Mouse (Mus musculus) frontal cortex, adult 2 months (tissue): Measurements from ENCODE around the gene Lpar5. TPM values are rescaled to one million over a fixed set of nuclear protein-coding genes. Genes with fewer than 3 reads are reported as not detected.
A peak's percentile ranks its signal among the peaks of the same experiment; 100 is the strongest.
"Not testable (repeated sequence)": the region's sequence is repeated elsewhere in the genome, so short reads cannot be mapped to it uniquely, and the experiment has no call there.

Experiments used
- DNase-seq, 2 experiments: peaks; one replicate each; pipeline ENCODE4 v3.0.0; 2022; ENCODE audit warnings: low spot score in 1 of 2; ENCODE audit errors: extremely low spot score in 1 of 2
- polyA plus RNA-seq: library from polyadenylated mRNA; depleted of rRNA; stranded (reverse); fragments of >200 nt; gene quantifications from 2 replicates; pipeline ENCODE4 v1.2.3, GENCODE M21; 2012; rRNA removed

Lpar5 gene
- polyA plus RNA-seq = 0.94 and 1.4 TPM in 2 replicates

DNA sequence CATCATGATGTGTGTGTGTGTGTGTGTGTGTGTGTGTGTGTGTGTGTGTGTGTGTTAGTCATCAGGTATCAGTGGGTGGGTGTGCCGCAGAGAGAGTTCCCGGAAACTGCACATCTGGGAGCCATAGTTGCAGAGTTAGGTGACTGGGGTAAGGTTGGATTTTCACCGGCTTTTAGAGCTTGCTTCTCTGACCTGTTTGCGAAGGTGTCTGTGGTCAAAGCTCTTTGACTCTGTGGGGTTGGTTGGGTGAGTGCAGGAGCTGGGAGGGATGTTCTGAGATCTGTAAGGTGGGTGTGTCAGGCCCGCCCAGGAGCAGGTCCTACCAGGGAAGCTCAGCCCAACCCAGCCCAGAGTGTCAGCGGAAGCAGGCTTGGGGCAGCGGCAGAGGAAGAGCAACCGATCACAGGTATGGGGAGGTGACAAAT, at the start of gene Lpar5:
Gene Lpar5, plus strand, starts transcription at position 350 of the 425 bp plus-strand sequence.
- no peak for DNase-seq

DNA sequence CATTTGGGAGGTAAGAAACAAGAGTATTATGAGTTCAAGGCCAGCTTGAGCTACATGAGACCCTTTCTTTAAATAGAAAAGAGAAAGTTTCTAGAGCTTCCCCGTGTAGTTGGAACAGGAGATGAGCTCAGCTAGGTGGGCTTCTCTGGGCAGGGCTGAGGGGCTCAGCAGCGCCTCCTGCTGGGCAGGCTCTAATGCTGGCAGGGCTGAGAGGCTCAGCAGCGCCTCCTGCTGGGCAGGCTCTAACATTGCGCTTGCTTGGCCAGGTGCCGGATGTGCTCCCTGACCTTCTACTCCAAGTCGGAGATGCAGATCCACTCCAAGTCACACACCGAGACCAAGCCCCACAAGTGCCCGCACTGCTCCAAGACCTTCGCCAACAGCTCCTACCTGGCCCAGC, 37.2 kb upstream of the Lpar5 start:
- DNase-seq = peak in 1 of 2 experiments; percentile 30

DNA sequence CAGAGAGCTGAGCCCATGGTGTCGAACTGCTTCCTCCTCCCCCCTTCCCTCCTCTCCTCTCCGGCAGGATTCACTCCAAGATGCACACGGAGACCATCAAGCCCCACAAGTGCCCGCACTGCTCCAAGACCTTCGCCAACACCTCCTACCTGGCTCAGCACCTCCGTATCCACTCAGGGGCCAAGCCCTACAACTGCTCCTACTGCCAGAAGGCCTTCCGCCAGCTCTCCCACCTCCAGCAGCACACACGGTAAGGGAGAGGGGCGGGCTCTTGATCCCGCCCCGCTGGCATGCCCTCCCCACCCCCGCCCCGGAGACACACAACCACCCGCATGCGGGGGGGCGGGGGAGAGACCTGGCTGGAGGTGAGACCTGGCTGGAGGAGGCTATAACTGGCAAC, 36.1 kb upstream of the Lpar5 start:
- no peak for DNase-seq

DNA sequence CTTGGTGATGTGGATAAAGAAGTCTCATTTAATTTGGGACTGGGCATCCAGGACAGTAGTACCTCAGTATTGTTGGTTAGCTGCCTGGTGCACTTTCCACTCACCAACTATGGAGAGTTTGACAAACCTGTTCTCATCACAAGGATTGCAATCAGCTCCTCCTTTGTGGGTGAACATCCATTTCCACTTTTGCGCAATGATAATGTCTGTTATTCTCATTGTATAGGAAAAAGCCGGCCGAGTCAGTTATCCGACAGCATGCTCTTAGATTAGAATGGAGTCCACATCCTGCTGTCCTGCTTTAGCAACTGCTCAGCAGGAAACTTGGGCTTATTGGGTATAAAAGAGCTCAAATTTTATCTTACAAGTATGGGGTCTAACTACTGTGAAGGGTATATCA, 29.1 kb upstream of the Lpar5 start:
- no peak for DNase-seq

DNA sequence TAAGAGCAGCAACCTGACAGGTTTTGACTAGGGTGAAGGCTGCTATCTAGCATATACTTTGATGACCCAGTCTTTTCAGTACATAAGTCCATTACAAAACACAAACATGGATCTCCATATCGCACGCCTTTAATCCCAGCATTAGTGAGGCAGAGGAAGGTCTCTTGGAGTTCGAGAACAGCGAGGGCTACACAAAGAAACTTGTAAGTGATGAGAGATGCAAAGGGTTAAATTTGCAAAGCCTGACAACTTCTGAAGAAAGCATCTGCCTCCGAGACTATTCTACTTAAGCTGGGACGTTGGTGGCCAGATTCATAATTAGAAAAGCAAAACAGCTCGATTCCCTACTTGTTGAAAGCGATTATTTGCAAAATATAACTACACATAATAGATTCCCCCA, 28.6 kb upstream of the Lpar5 start:
- no peak for DNase-seq

DNA sequence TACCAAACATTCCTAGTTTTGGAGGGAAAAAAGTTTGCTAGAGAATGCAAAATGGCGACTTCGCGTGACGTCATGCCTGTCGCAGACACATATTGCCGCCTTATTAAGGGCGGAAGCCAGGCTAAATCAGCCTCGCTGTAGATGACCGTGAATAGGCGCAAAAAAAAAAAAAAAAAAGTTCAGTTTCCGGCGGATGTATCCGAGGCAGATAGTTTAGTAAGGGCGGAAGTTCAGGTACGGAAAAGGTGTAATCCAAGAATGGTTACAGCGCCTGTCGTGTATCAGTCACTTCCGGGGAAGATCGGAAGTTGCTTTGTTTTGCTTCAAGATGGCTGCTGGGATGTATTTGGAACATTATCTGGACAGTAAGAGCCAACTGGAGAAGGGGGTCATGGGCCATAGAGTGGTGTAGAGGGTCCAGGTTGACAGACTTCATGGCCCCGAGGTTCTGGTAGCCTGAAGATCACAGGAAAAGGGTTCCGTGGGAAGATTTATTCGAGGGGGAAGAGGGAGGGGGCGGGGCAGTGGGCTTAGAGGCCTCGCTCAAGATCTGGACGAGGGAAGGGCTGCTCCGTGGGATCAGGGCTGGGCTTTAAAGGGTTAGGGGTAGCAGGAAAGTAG, 28.1 kb upstream of the Lpar5 start, which contains the start of gene Ing4:
Gene Ing4, plus strand, starts transcription at position 228 of the 621 bp plus-strand sequence.
- peak; percentile 90 to 93 for DNase-seq

DNA sequence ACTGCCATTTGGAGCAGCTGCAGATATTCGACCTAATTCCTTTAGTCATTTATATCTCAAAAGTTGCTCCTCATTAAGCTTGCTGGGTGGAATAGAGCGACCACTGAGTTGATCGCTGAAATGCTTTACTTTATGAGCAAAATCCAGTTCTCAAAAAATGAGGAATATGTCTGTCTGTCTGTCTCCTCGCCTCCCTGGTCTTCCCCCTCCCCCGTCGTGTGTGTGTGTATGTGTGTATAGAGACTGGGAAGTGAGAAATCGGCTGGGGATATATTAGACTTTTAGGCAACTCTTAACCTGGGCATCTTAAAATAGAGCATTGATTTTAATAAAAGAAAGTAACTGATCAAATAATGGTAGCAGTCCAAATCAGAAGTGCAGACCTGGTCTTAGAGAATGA, 27.5 kb upstream of the Lpar5 start:
- no peak for DNase-seq

DNA sequence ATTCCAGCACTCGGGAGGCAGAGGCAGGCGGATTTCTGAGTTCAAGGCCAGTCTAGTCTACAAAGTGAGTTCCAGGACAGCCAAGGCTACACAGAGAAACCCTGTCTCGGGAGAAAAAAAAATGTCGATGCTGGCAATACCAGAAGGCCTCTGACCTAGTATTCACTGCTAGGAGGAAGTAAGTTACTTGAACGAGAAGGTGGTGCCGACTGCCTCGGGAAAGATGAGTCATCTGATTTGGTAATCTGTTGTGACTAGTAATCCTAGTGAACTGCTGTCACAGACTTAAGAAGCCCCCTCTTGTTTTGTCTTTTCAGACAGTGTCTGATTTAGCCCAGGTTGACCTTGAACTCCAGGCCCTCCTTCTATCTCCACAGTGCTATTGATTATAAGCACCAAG, 26.7 kb upstream of the Lpar5 start:
- no peak for DNase-seq

DNA sequence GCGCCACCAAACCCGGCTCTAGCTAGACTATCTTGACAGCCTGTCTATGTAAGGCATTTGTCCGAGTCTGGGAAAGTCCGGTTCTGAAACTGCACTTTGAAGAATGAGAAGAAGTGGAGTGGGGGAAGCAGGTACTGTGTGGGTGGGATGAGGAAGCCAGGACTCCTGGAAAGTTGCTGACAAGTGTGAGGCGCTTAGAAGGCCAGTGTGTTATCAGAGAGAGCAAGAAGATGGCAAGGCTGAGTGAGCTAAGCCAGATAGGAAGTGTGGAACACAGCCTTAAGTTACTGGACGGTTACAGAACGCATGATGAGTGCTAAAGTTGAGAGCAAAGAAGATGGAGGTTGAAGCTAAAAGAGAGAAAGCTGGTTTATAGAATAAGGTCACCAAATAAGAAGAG, 25.6 kb upstream of the Lpar5 start:
- no peak for DNase-seq

DNA sequence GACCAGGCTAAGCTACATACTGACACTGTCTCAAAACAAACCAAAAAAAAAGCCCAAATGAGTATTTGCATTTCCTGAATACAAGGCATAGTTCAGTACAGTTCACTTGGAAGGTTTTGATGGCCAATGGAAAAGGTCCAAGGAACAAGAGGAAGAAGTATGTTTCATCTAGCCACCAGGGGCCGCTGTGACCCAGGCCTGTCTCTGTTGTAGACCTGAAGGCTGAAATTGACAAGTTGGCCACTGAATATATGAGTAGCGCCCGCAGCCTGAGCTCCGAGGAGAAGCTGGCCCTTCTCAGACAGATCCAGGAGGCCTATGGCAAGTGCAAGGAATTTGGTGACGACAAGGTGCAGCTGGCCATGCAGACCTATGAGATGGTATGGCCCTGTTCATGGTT, 21.0 kb upstream of the Lpar5 start:
- DNase-seq = peak in 1 of 2 experiments; percentile 85

DNA sequence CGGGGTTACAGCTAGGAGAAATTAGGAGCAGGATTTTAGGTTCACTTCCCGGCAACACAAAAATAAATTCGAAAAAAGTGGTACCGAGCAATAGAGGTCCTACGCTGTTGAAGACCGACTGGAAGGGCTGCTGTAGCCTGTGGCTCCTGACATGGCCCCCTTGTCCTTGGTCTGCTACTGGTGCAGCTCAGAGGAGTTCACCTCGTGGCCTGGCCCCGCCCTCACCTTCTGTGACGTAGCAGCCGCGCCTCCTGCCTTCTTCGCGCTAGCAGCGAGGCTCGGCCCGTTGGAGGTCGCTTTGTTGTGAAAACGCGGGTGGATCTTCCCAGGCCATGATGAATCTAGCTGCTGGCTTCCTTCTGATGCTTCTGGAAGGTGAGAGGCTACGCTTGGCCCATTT, 18.0 kb upstream of the Lpar5 start, which contains the start of gene Acrbp:
Gene Acrbp, plus strand, starts transcription at position 12 of the 400 bp plus-strand sequence.
- DNase-seq = no peak

DNA sequence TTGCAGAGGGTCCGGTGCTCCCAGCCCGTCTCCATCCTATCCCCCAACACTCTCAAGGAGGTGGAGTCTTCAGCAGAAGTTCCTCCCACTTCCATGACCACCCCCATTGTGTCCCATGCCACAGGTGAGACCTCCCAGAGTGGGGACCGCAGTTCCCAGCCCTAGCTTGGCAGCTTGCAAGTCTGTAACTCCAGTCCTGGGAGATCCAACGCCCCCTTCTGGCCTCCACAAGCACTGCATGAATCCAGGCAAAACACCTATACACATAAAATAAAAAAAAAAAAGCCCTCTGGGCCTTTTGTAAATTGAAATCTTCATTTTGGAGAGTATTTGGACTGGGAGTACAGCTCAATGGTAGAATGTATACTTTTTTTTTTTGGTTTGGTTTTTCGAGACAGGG, 16.5 kb upstream of the Lpar5 start:
- no peak for DNase-seq

DNA sequence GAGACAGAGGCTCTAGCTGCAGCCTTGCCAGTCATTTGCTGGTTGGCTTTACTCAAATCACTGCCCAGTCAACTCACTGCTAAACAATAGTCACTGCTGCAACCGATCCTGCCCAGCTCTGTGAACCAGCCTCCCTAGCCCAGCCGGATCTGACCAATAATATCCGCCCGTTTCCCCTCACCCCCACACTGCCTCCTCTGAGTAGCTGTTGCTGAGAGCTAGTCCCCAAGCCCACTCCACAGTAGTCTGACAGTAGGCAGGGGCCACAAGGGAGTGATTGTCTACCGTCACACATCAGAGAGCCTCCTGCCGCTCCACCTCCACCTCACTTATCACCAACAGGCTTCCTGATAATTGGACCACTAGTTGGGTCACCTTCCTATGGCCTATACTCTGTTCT, 6.2 kb upstream of the Lpar5 start:
- DNase-seq = no peak

DNA sequence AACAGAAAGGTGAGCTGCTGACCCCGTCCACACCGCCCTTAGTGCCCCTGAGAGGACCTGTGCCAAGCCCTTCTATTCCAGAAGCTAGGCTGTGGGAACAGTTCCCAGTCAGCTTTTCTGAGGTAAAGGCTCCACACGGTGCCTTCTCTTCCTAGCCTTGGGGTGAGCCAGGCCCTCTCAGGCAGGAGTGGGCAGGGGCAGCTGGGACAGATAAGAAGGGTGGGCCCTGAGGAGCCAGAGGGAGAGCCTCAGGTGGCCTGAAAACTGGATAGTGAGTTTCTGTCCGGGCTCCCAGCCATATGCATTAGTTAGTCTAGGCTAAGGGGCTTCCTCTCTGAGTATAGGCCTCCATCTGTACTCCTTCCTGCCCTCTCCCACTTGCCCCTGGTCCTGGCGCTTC, 5.2 kb upstream of the Lpar5 start:
- DNase-seq = no peak

DNA sequence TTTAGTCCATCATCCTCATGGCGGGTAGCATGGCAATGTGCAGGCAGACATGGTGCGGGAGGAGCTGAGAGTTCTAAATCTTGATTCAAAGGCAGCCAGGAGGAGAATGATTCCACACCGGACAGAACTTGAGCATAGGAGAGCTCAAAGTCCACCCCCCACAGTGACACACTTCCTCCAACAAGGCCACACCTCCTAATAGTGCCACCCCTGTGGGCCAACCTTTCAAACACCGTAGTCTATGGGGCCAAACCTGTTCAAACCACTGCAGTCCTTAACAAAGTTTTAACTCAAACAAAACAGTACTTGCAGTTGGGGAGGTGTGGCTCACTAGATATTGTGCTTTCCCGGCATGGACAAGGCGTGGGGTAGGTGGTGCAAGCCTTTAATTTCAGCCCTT, 3.8 kb upstream of the Lpar5 start:
- no peak for DNase-seq

DNA sequence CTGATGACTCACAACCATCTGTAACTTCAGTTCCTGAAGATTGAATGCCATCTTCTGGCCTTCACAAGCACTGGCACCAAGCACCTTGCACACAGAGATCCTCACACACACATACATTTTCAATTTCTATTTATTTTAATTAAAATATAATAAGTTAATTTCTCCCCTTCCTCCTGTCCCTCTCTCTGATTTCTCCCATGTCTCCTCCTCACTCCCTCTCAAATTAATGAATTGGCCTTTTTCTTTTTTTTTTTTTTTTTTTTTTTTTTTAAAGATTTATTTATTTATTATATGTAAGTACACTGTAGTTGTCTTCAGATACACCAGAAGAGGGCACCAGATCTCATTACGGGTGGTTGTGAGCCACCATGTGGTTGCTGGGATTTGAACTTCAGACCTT, 2.5 kb upstream of the Lpar5 start:
- not testable (repeated sequence) for DNase-seq

DNA sequence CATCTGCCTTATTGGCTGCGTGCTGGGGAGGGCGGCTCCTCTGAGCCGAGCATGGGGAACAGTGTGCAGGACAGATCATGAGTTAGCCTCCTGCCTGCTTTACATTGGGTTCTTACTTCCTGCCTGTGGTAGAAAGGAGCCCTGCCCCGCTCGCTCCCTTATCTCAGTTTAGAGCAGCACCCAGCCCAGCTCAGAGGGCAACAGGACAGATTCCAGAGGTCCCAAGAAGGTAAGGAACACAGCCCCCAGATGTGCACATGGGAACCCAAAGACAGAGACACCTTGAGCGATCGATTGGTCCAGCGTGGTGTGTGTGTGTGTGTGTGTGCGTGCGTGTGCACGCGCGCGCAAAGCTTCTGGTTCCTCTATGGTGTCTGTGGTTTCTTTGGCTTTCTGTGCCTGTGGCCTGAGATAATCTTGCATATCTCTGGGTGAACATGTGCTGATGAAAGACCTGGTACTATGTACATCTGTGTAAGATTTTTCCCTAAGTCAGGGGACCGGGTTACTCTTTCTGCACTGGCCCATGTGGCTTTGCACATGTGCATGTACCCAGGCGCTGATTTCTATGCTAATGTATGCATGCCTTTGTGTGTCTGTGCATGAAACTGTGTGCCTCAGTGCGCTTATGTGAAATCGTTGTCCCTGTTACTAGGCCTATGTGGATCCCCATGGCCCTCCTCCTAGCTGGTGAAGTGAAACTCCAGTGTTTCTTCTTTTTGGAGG, 3.6 kb downstream of the Lpar5 start:
- DNase-seq = no peak

DNA sequence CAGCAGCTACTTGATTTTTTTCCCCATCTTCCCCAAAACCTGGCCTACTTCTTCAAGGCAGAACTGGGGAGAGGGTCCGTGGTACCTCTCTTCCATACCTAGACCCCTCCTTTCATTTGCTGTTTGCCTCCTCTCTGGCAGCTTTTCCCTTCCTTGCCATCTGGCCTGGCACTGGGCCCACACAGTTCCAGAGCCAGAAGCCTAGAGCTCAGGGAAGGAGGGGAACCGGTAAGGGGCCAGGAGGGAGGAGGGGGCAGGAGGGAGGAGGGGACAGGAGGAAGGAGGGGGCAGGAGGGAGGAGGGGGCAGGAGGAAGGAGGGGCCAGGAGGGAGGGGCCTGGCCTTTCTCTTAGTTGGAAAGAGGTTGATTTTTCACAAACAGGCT, 4.2 kb downstream of the Lpar5 start:
- peak in 1 of 2 experiments; percentile 63 for DNase-seq

DNA sequence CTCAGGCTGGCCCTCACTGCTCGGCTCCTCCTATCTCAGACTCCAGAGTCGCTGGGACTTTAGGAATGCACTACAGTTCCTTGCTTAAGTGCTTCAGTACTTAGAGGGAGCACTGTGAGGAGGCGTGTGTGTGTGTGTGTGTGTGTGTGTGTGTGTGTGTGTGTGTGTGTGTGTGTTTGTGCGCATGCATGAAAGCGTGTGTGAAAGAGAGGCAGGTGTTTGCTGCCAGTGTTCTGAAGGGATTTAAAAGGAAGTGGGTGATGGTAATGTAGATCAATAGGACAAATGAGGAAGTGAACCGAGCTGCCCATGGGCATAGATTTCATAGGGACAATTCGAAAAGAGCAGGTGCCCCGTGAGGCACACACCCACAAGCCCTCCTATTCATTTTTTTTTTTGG, 6.1 kb downstream of the Lpar5 start:
- no peak for DNase-seq

DNA sequence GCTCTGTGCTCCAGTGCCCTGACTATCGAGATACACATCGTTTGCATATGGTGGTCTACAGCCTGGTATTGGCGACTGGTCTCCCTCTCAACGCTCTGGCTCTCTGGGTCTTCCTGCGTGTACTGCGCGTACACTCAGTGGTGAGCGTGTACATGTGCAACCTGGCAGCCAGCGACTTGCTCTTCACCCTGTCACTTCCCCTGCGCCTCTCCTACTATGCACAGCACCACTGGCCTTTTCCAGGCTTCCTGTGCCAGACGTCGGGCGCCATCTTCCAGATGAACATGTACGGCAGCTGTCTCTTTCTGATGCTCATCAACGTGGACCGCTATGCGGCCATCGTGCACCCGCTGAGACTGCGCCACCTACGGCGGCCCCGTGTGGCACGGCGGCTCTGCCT, 13.7 kb downstream of the Lpar5 start:
- no peak for DNase-seq

DNA sequence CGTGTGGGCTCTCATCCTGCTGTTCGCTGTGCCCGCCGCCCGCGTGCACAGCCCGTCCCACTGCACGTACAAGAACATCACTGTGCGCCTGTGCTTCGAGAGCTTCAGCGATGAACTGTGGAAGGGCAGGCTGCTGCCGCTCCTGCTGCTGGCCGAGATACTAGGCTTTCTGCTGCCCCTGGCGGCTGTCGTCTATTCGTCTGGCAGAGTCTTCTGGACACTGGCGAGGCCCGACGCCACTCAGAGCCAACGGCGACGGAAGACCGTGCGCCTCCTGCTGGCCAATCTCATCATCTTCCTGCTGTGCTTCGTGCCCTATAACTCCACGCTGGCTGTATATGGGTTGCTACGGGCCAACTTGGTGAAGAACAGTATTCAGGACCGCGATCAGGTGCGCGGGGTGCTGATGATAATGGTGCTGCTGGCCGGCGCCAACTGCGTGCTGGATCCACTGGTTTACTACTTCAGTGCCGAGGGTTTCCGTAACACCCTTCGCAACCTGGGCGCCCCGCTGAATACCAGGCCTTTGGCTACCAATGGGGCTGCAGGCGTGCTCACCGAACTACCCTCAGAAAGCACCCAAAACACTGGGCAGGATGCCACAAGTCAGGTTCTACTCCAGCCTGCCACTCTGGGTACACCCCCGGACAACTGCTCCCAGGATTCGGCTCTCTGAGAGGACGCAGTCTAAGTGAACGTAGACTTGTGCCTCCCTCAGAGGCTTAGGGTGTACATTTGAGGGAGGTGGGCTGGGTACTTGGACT, 14.3 kb downstream of the Lpar5 start:
- DNase-seq = peak; percentile 69 to 84
